In genomic region chrX:105069671-105070503, GRCm38 (mm10) we compare ENCODE assay signal across 8 mouse cellular contexts. TPM values are rescaled to one million over a fixed set of nuclear protein-coding genes. Genes with fewer than 3 reads are reported as not detected.
DNase-seq lines count a peak whose midpoint lies in the region; ATAC-seq and TF ChIP-seq lines count a peak whose summit lies in the region.

No protein-coding gene starts in this region.

- peak overlapping the region; percentile 63 for H3K9ac ChIP-seq in embryonic facial prominence, embryonic 12.5 days
- H3K9ac ChIP-seq in limb, embryonic 11.5 days (ENCODE audit: low read length): peak overlapping the region; percentile 57; the same call in 1 of the 2 replicates
- peak overlapping the region; percentile 54; the same call in 1 of the 2 replicates for H3K9ac ChIP-seq in midbrain, embryonic 14.5 days (replicated peaks; ENCODE audit: low read length)

- under 1% methylated on average over 32 of the region's 32 CpGs for WGBS in embryonic facial prominence, embryonic 12.5 days
- under 1% methylated on average over 32 of the region's 32 CpGs for WGBS in limb, embryonic 11.5 days
- WGBS in midbrain, embryonic 14.5 days: 3% methylated on average over 32 of the region's 32 CpGs
- under 1% methylated on average over 32 of the region's 32 CpGs for WGBS in spleen, adult 2 months

- TF ChIP-seq POLR2A in spleen, adult 2 months (IDR thresholded peaks at IDR 0.05; ENCODE audit: low read depth, low read length): no peak

- peak; percentile 26; the same call in 1 of the 2 replicates for TF ChIP-seq CTCF in spleen, adult 2 months (IDR thresholded peaks at IDR 0.05; ENCODE audit: extremely low read depth, insufficient read depth, insufficient read length, insufficient replicate concordance)

- H3K9me3 ChIP-seq in embryonic facial prominence, embryonic 12.5 days: no peaks in the 10 kb centered on the region
- no peaks in the 10 kb centered on the region for H3K9me3 ChIP-seq in limb, embryonic 11.5 days (ENCODE audit: control insufficient read depth, low read length)
- H3K9me3 ChIP-seq in midbrain, embryonic 14.5 days (ENCODE audit: control insufficient read depth, low read length): no peaks in the 10 kb centered on the region

- peaks cover 4% of the 10 kb centered on the region; the same call in 1 of the 2 replicates for H3K4me1 ChIP-seq in embryonic facial prominence, embryonic 12.5 days
- 0 out of 2 replicates have a peak, but pooled peaks cover 3% of the 10 kb centered on the region for H3K4me1 ChIP-seq in limb, embryonic 11.5 days (ENCODE audit: control insufficient read depth, insufficient read depth, low read length)
- H3K4me1 ChIP-seq in midbrain, embryonic 14.5 days (ENCODE audit: control insufficient read depth, insufficient read depth, low read length): peaks cover 4% of the 10 kb centered on the region; the same call in 1 of the 2 replicates
- H3K4me1 ChIP-seq in spleen, adult 2 months (ENCODE audit: control insufficient read depth, insufficient read depth, insufficient read length): no peaks in the 10 kb centered on the region; the same call in 1 of the 2 replicates

- peak; percentile 58 for DNase-seq in 3134 (ENCODE audit: extremely low read depth, insufficient read length, low spot score)
- DNase-seq in adrenal gland, postnatal 25 days: peak; percentile 57
- DNase-seq in heart, adult 11 months: peak; percentile 98
- peak; percentile 84 for DNase-seq in kidney, adult 18-20 months
- DNase-seq in limb, embryonic 11.5 days (ENCODE audit: low spot score): peak; percentile 79
- peak; percentile 93 for DNase-seq in midbrain, embryonic 14.5 days
- peak; percentile 49 to 61 for DNase-seq in spleen, adult 2 months (ENCODE audit: low read depth in 1 of 2, low spot score in 2 of 2)

- H3K4me3 ChIP-seq in embryonic facial prominence, embryonic 12.5 days: peak overlapping the region; percentile 52
- peak overlapping the region; percentile 62 for H3K4me3 ChIP-seq in limb, embryonic 11.5 days (ENCODE audit: low read depth, low read length)
- peak overlapping the region; percentile 57 for H3K4me3 ChIP-seq in midbrain, embryonic 14.5 days (replicated peaks; ENCODE audit: low read depth, low read length)
- peak overlapping the region; percentile 63 for H3K4me3 ChIP-seq in spleen, adult 2 months (ENCODE audit: extremely low read depth, insufficient read depth, insufficient read length)

- peak; percentile 75 for ATAC-seq in embryonic facial prominence, embryonic 12.5 days (ENCODE audit: insufficient number of reproducible peaks, insufficient read depth, low FRiP score, low TSS enrichment)
- peak; percentile 93 for ATAC-seq in limb, embryonic 11.5 days (ENCODE audit: insufficient number of reproducible peaks, low FRiP score, low TSS enrichment, low read depth)
- ATAC-seq in midbrain, embryonic 14.5 days (ENCODE audit: low FRiP score, low TSS enrichment): peak; percentile 90

- no peaks in the 10 kb centered on the region for H3K27me3 ChIP-seq in embryonic facial prominence, embryonic 12.5 days
- no peaks in the 10 kb centered on the region for H3K27me3 ChIP-seq in limb, embryonic 11.5 days (ENCODE audit: control insufficient read depth, insufficient read depth, low read length)
- H3K27me3 ChIP-seq in midbrain, embryonic 14.5 days (ENCODE audit: control insufficient read depth, insufficient read depth, low read length): no peaks in the 10 kb centered on the region
- H3K27me3 ChIP-seq in spleen, adult 2 months (ENCODE audit: control insufficient read depth, insufficient read depth, low read length): no peaks in the 10 kb centered on the region

- peak overlapping the region; percentile 76 for H3K27ac ChIP-seq in embryonic facial prominence, embryonic 12.5 days
- H3K27ac ChIP-seq in limb, embryonic 11.5 days (replicated peaks; ENCODE audit: low read depth, low read length): no peak overlapping the region; the same call in 1 of the 2 replicates
- H3K27ac ChIP-seq in midbrain, embryonic 14.5 days (replicated peaks; ENCODE audit: low read depth, low read length): peak overlapping the region; percentile 77; the same call in 1 of the 2 replicates
- peak overlapping the region; percentile 62 for H3K27ac ChIP-seq in spleen, adult 2 months (ENCODE audit: insufficient read depth, low read length)

- H3K36me3 ChIP-seq in embryonic facial prominence, embryonic 12.5 days: peaks cover 25% of the 10 kb centered on the region; the same call in 1 of the 2 replicates
- peaks cover 2% of the 10 kb centered on the region; the same call in 1 of the 2 replicates for H3K36me3 ChIP-seq in limb, embryonic 11.5 days (ENCODE audit: control insufficient read depth, insufficient read depth, low read length)
- peaks cover 29% of the 10 kb centered on the region for H3K36me3 ChIP-seq in midbrain, embryonic 14.5 days (ENCODE audit: control insufficient read depth, insufficient read depth, low read length)
- peaks cover 2% of the 10 kb centered on the region; the same call in 1 of the 2 replicates for H3K36me3 ChIP-seq in spleen, adult 2 months (ENCODE audit: control insufficient read depth, insufficient read depth, low read length)

- H3K4me2 ChIP-seq in embryonic facial prominence, embryonic 12.5 days (replicated peaks): peak overlapping the region; percentile 57
- H3K4me2 ChIP-seq in limb, embryonic 11.5 days (ENCODE audit: low read depth, severe bottlenecking): peak overlapping the region; percentile 50
- peak overlapping the region; percentile 64 for H3K4me2 ChIP-seq in midbrain, embryonic 14.5 days (ENCODE audit: low read length)

RNA-seq across cellular contexts. Expression of gene Pbdc1, which starts 9.7 kb away (rescaled TPM):
- total RNA-seq in adrenal gland, postnatal 25 days (2021): 19.3 and 19.4 TPM in 2 replicates
- polyA plus RNA-seq in embryonic facial prominence, embryonic 12.5 days (2016; fragmentation: Nextera tagmentation; extraction: Ambion mirVana): 70.3 and 73.1 TPM in 2 replicates
- polyA plus RNA-seq in limb, embryonic 11.5 days (2014; fragmentation: Nextera tagmentation; extraction: Ambion mirVana): 81.3 and 83.9 TPM in 2 replicates
- 29.4 and 34.6 TPM in 2 replicates for polyA plus RNA-seq in midbrain, embryonic 14.5 days (2014; fragmentation: Nextera tagmentation; extraction: Ambion mirVana)
- polyA plus RNA-seq in spleen, adult 2 months (2012; rRNA removed): 4.8 and 5.0 TPM in 2 replicates

RNA-seq across cellular contexts. Expression of gene Magee1, which starts 50.3 kb away (rescaled TPM):
- 13.6 and 13.9 TPM in 2 replicates for total RNA-seq in adrenal gland, postnatal 25 days (2021)
- polyA plus RNA-seq in embryonic facial prominence, embryonic 12.5 days (2016; fragmentation: Nextera tagmentation; extraction: Ambion mirVana): 36.3 and 38.3 TPM in 2 replicates
- 14.9 and 17.2 TPM in 2 replicates for polyA plus RNA-seq in limb, embryonic 11.5 days (2014; fragmentation: Nextera tagmentation; extraction: Ambion mirVana)
- 142 and 145 TPM in 2 replicates for polyA plus RNA-seq in midbrain, embryonic 14.5 days (2014; fragmentation: Nextera tagmentation; extraction: Ambion mirVana)
- polyA plus RNA-seq in spleen, adult 2 months (2012; rRNA removed): 2.7 and 3.8 TPM in 2 replicates
